Mouse (Mus musculus): ENCODE data around the gene Fbxl7.

- TF ChIP-seq CTCF (IDR thresholded peaks at IDR 0.05; ENCODE audit: low read depth, low read length): no peak
- TF ChIP-seq POLR2A (IDR thresholded peaks at IDR 0.05; ENCODE audit: extremely low read depth, insufficient read depth, low read length): no peak
Observed at GRCm38 (mm10) chr15:26703156-26703840, 192.1 kb downstream of the Fbxl7 start.

Data from liver, adult 2 months (tissue).